Mouse (Mus musculus): ENCODE measurements around the gene Atmin. TPM values are rescaled to one million over a fixed set of nuclear protein-coding genes. Genes with fewer than 3 reads are reported as not detected.

The Atmin gene
- polyA plus RNA-seq, 1 experiment, result not detected

- H3K27ac ChIP-seq (ENCODE audit: insufficient read depth, low read depth, low read length), result no peak overlapping the region
- H3K4me1 ChIP-seq (ENCODE audit: control insufficient read depth, insufficient read depth, low read length), result no peaks in the 10 kb centered on the region
- H3K4me3 ChIP-seq (ENCODE audit: insufficient read depth, low read depth, low read length), result no peak overlapping the region
- TF ChIP-seq POLR2A (IDR thresholded peaks at IDR 0.05; ENCODE audit: insufficient read depth, low read depth, low read length) (no peak), CTCF (IDR thresholded peaks at IDR 0.05; ENCODE audit: insufficient read depth, low read depth, low read length) (no peak)
- WGBS, result 94% methylated on average over 8 of the region's 8 CpGs
Observed at GRCm38 (mm10) chr8:116923526-116923925, 19.7 kb upstream of the Atmin start.

- H3K4me1 ChIP-seq (ENCODE audit: control insufficient read depth, insufficient read depth, low read length), result no peaks in the 10 kb centered on the region
- WGBS, result 85% methylated on average over 9 of the region's 9 CpGs
- H3K27ac ChIP-seq (ENCODE audit: insufficient read depth, low read depth, low read length), result no peak overlapping the region
- TF ChIP-seq POLR2A (IDR thresholded peaks at IDR 0.05; ENCODE audit: insufficient read depth, low read depth, low read length), result no peak
- TF ChIP-seq CTCF (IDR thresholded peaks at IDR 0.05; ENCODE audit: insufficient read depth, low read depth, low read length), result no peak
- no peak overlapping the region for H3K4me3 ChIP-seq (ENCODE audit: insufficient read depth, low read depth, low read length)
Observed at GRCm38 (mm10) chr8:116927880-116928279, 15.3 kb upstream of the Atmin start.

GRCm38 (mm10) chr8:116928588-116928987 is 14.6 kb upstream of the Atmin start:
- Histone ChIP-seq H3K27ac (ENCODE audit: insufficient read depth, low read depth, low read length) (no peak overlapping the region), H3K4me1 (ENCODE audit: control insufficient read depth, insufficient read depth, low read length) (no peaks in the 10 kb centered on the region), H3K4me3 (ENCODE audit: insufficient read depth, low read depth, low read length) (no peak overlapping the region)
- 95% methylated on average over 5 of the region's 5 CpGs for WGBS
- TF ChIP-seq POLR2A (IDR thresholded peaks at IDR 0.05; ENCODE audit: insufficient read depth, low read depth, low read length) (no peak), CTCF (IDR thresholded peaks at IDR 0.05; ENCODE audit: insufficient read depth, low read depth, low read length) (no peak)

GRCm38 (mm10) chr8:116934976-116935375 is 8.2 kb upstream of the Atmin start:
- Histone ChIP-seq H3K27ac (ENCODE audit: insufficient read depth, low read depth, low read length) (no peak overlapping the region), H3K4me3 (ENCODE audit: insufficient read depth, low read depth, low read length) (no peak overlapping the region), H3K4me1 (ENCODE audit: control insufficient read depth, insufficient read depth, low read length) (no peaks in the 10 kb centered on the region)
- TF ChIP-seq CTCF (IDR thresholded peaks at IDR 0.05; ENCODE audit: insufficient read depth, low read depth, low read length) (no peak), POLR2A (IDR thresholded peaks at IDR 0.05; ENCODE audit: insufficient read depth, low read depth, low read length) (no peak)
- 94% methylated on average over 4 of the region's 4 CpGs for WGBS

- H3K4me1 ChIP-seq (ENCODE audit: control insufficient read depth, insufficient read depth, low read length), result no peaks in the 10 kb centered on the region
- no peak overlapping the region for H3K4me3 ChIP-seq (ENCODE audit: insufficient read depth, low read depth, low read length)
- no peak overlapping the region for H3K27ac ChIP-seq (ENCODE audit: insufficient read depth, low read depth, low read length)
- 58% methylated on average over 6 of the region's 6 CpGs for WGBS
- TF ChIP-seq CTCF (IDR thresholded peaks at IDR 0.05; ENCODE audit: insufficient read depth, low read depth, low read length) (no peak), POLR2A (IDR thresholded peaks at IDR 0.05; ENCODE audit: insufficient read depth, low read depth, low read length) (no peak)
Observed at GRCm38 (mm10) chr8:116935506-116935905, 7.7 kb upstream of the Atmin start.

- H3K4me1 ChIP-seq (ENCODE audit: control insufficient read depth, insufficient read depth, low read length), result peaks cover 18% of the 10 kb centered on the region
- H3K27ac ChIP-seq (ENCODE audit: insufficient read depth, low read depth, low read length), result no peak overlapping the region
- no peak overlapping the region for H3K4me3 ChIP-seq (ENCODE audit: insufficient read depth, low read depth, low read length)
Observed at GRCm38 (mm10) chr8:116942284-116943058, 722 bp upstream of the Atmin start.

GRCm38 (mm10) chr8:116943555-116944384 is 577 bp downstream of the Atmin start:
- WGBS, result under 1% methylated on average over 62 of the region's 62 CpGs

More at GRCm38 (mm10) chr8:116942284-116943058, 722 bp upstream of the Atmin start:
- 62% methylated on average over 12 of the region's 12 CpGs for WGBS
- TF ChIP-seq CTCF (IDR thresholded peaks at IDR 0.05; ENCODE audit: insufficient read depth, low read depth, low read length), result no peak
- no peak for TF ChIP-seq POLR2A (IDR thresholded peaks at IDR 0.05; ENCODE audit: insufficient read depth, low read depth, low read length)

GRCm38 (mm10) chr8:116944385-116944696 is 1.1 kb downstream of the Atmin start:
- TF ChIP-seq CTCF (IDR thresholded peaks at IDR 0.05; ENCODE audit: insufficient read depth, low read depth, low read length) (no peak), POLR2A (IDR thresholded peaks at IDR 0.05; ENCODE audit: insufficient read depth, low read depth, low read length) (no peak)
- WGBS, result 10% methylated on average over 4 of the region's 4 CpGs
- H3K4me3 ChIP-seq (ENCODE audit: insufficient read depth, low read depth, low read length), result peak overlapping the region; percentile 80; the same call in 1 of the 2 replicates
- H3K4me1 ChIP-seq (ENCODE audit: control insufficient read depth, insufficient read depth, low read length), result peaks cover 18% of the 10 kb centered on the region
- H3K27ac ChIP-seq (ENCODE audit: insufficient read depth, low read depth, low read length), result no peak overlapping the region

More at GRCm38 (mm10) chr8:116943555-116944384, 577 bp downstream of the Atmin start:
- Histone ChIP-seq H3K4me1 (ENCODE audit: control insufficient read depth, insufficient read depth, low read length) (peaks cover 18% of the 10 kb centered on the region), H3K27ac (ENCODE audit: insufficient read depth, low read depth, low read length) (no peak overlapping the region), H3K4me3 (ENCODE audit: insufficient read depth, low read depth, low read length) (peak overlapping the region; percentile 80)
- TF ChIP-seq POLR2A (IDR thresholded peaks at IDR 0.05; ENCODE audit: insufficient read depth, low read depth, low read length), result no peak
- no peak for TF ChIP-seq CTCF (IDR thresholded peaks at IDR 0.05; ENCODE audit: insufficient read depth, low read depth, low read length)
